Mouse (Mus musculus): Measurements from ENCODE around the gene Adig. TPM values are rescaled to one million over a fixed set of nuclear protein-coding genes. Genes with fewer than 3 reads are reported as not detected.

Gene Adig
- polyA plus RNA-seq (2015; fragmentation: Nextera tagmentation; extraction: Ambion mirVana) = not detected in 2 replicates

GRCm38 (mm10) chr2:158501836-158502812 lies at the start of gene Adig:
Gene Adig, plus strand, starts transcription at chr2:158502612.
- H3K4me2 ChIP-seq = no peak within 1 kb of the TSS
- H3K27ac ChIP-seq = 0 out of 2 replicates have a peak within 1 kb of the TSS, but pooled peaks have one; percentile 2
- H3K27me3 ChIP-seq = no peaks in the 10 kb centered on the region
- no peak within 1 kb of the TSS for H3K4me3 ChIP-seq
- peaks cover 4% of the 10 kb centered on the region; the same call in 1 of the 2 replicates for H3K4me1 ChIP-seq
- no peak for ATAC-seq (ENCODE audit: insufficient number of reproducible peaks, insufficient read depth, low FRiP score, low TSS enrichment, low read depth)
- H3K9ac ChIP-seq = peak within 1 kb of the TSS; percentile 40; the same call in 1 of the 2 replicates
- H3K36me3 ChIP-seq = peaks cover 17% of the 10 kb centered on the region
- WGBS = 73% methylated on average over 11 of the region's 11 CpGs
- H3K9me3 ChIP-seq = no peaks in the 10 kb centered on the region

- WGBS = 94% methylated on average over 4 of the region's 4 CpGs
- no peak for ATAC-seq (ENCODE audit: insufficient number of reproducible peaks, insufficient read depth, low FRiP score, low TSS enrichment, low read depth)
- Histone ChIP-seq H3K27ac (no peak overlapping the region), H3K4me2 (no peak overlapping the region), H3K36me3 (peaks cover 72% of the 10 kb centered on the region), H3K4me3 (no peak overlapping the region), H3K4me1 (no peaks in the 10 kb centered on the region), H3K9ac (no peak overlapping the region), H3K27me3 (no peaks in the 10 kb centered on the region), H3K9me3 (no peaks in the 10 kb centered on the region)
Observed at GRCm38 (mm10) chr2:158456451-158456850, 46.0 kb upstream of the Adig start.

DNA sequence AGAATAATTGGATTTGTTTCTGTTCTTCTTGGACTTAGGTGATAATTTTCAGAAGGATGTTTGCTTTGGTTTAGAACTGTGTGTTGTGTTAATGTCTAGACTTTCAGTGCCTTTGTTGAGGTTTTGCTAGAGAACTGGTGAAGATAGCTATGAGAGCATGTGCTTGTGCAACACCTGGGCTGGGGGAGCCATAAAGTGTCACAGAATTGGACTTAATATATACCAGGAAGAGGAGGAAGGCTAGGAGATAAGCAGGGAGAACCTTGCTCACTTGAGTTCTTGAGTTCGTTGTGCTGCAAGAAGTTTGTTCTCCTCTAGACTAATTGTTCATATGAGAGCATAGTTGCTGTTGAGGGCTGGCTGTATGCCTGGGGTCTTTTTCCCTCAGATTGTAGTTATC lies 44.8 kb upstream of the Adig start:
- no peaks in the 10 kb centered on the region for H3K27me3 ChIP-seq
- H3K4me3 ChIP-seq = no peak overlapping the region
- no peak overlapping the region for H3K9ac ChIP-seq
- H3K9me3 ChIP-seq = no peaks in the 10 kb centered on the region
- H3K27ac ChIP-seq = no peak overlapping the region
- no peaks in the 10 kb centered on the region for H3K4me1 ChIP-seq
- peaks cover 73% of the 10 kb centered on the region for H3K36me3 ChIP-seq
- WGBS = 89% methylated on average over 1 of the region's 1 CpGs
- no peak for ATAC-seq (ENCODE audit: insufficient number of reproducible peaks, insufficient read depth, low FRiP score, low TSS enrichment, low read depth)
- no peak overlapping the region for H3K4me2 ChIP-seq

DNA sequence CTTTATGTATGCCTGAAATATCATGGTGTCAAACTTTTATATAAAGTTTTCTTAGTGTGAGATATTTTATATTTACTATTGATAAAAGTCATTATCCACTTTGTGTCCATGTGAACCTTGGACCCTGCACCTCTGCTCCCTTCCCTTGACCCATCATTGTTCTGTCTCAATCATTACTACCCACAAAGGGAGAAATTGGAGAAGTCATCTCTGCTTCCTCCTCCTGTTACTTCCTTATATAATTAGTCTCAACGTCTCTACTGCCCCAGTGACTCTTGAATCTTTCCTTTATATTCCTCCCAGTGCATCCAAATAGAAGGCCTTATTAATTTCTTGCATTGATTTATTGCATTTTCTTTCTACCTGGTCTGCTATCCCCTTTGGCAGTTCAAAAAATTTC lies 40.0 kb upstream of the Adig start:
- ATAC-seq (ENCODE audit: insufficient number of reproducible peaks, insufficient read depth, low FRiP score, low TSS enrichment, low read depth) = no peak
- Histone ChIP-seq H3K4me2 (no peak overlapping the region), H3K27me3 (no peaks in the 10 kb centered on the region), H3K36me3 (peaks cover 81% of the 10 kb centered on the region), H3K9ac (no peak overlapping the region), H3K4me3 (no peak overlapping the region), H3K27ac (no peak overlapping the region), H3K4me1 (no peaks in the 10 kb centered on the region), H3K9me3 (no peaks in the 10 kb centered on the region)
- 55% methylated on average over 1 of the region's 1 CpGs for WGBS

DNA sequence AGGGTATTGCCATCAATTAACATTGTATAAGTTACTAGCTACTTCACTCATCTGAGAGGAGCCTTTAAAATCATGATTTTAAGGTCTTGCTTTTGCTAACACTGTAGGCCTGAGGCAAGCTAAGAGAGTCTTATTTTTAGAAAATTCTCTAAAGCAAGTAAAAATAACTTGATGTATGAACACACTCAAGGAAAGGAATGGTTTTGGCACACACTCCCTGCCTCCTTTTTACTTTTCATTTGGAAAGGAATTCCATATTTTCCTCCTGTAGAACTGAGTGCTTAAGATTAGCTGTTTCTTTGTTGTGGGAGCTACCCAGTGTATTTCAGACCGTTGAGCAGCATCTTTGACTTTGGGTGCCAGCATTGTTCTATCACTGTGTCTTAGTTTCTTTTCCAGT lies 28.3 kb upstream of the Adig start:
- ATAC-seq (ENCODE audit: insufficient number of reproducible peaks, insufficient read depth, low FRiP score, low TSS enrichment, low read depth) = no peak
- Histone ChIP-seq H3K9me3 (no peaks in the 10 kb centered on the region), H3K36me3 (peaks cover 64% of the 10 kb centered on the region), H3K4me2 (no peak overlapping the region), H3K27me3 (no peaks in the 10 kb centered on the region), H3K9ac (no peak overlapping the region), H3K4me1 (no peaks in the 10 kb centered on the region), H3K4me3 (no peak overlapping the region), H3K27ac (no peak overlapping the region)
- 91% methylated on average over 1 of the region's 1 CpGs for WGBS

DNA sequence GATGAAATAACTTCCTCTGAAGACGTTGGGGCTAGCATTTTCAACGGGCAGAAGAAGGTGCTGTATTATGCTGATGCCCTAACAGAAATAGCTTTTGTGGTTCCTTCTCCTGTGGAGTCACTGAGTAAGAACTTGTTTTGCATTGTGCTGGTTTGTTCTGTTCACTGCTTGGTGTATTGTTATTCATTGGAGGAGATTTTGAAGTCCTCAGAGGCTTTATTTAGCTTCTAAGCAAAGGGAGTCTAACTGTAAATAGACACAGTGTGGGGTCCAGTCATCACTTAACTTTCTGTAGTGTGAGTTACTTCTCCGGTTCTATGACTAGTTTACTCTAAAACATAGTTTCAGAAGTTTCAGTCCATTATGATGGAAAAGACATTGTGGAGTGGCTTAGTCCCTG lies 24.8 kb upstream of the Adig start:
- no peak for ATAC-seq (ENCODE audit: insufficient number of reproducible peaks, insufficient read depth, low FRiP score, low TSS enrichment, low read depth)
- no peaks in the 10 kb centered on the region for H3K9me3 ChIP-seq
- no peak overlapping the region for H3K9ac ChIP-seq
- H3K4me3 ChIP-seq = no peak overlapping the region
- H3K36me3 ChIP-seq = peaks cover 74% of the 10 kb centered on the region
- H3K4me1 ChIP-seq = no peaks in the 10 kb centered on the region
- WGBS = 84% methylated on average over 3 of the region's 3 CpGs
- H3K4me2 ChIP-seq = no peak overlapping the region
- H3K27me3 ChIP-seq = no peaks in the 10 kb centered on the region
- no peak overlapping the region for H3K27ac ChIP-seq

DNA sequence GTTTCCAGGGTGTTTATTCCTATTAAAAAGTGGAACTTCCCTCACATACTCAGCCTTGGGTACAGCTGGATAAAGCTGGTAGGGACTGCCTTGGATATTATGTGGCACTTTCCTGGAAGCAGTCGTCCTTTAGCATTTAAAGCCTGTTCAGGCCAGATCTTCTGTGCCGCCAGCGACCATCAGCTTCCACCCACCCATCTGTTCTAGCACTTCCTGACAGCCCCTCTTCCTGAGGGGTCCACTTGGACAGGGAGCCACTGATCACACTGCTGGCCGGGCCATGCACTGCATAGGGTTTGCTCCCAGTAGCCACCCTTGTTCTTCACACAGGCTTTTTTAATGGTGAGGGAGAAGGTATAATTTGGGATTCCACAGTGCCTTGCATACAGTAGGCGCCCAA lies 4.0 kb upstream of the Adig start:
- Histone ChIP-seq H3K9ac (no peak overlapping the region), H3K36me3 (peaks cover 50% of the 10 kb centered on the region), H3K9me3 (no peaks in the 10 kb centered on the region), H3K27ac (no peak overlapping the region), H3K4me3 (no peak overlapping the region), H3K4me1 (peaks cover 4% of the 10 kb centered on the region; the same call in 1 of the 2 replicates), H3K27me3 (no peaks in the 10 kb centered on the region), H3K4me2 (no peak overlapping the region)
- 89% methylated on average over 5 of the region's 5 CpGs for whole genome bisulfite sequencing
- ATAC-seq (ENCODE audit: insufficient number of reproducible peaks, insufficient read depth, low FRiP score, low TSS enrichment, low read depth) = no peak

DNA sequence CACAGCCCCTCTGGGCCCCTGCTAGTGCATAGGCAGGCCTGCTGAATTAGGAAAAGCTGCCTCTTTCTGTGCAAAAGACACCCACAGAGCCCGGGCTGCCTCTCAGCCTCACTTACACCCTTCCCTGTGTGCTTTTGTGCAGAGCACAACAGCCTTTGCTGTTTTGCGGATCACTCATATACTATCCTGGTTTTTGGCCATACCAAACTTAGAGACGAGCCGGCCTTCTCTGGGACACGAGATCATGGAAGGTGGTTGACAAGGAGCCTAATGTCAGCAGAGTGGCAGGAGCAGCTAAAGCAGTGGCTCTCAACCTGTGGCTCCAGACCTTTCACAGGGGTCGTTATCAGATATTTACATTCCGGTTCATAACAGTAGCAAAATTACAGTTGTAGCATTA lies 814 bp downstream of the Adig start:
- Histone ChIP-seq H3K4me1 (peaks cover 4% of the 10 kb centered on the region; the same call in 1 of the 2 replicates), H3K4me2 (no peak overlapping the region), H3K27ac (no peak overlapping the region), H3K4me3 (no peak overlapping the region), H3K9ac (peak overlapping the region; percentile 40; the same call in 1 of the 2 replicates), H3K27me3 (no peaks in the 10 kb centered on the region), H3K36me3 (peaks cover 8% of the 10 kb centered on the region), H3K9me3 (no peaks in the 10 kb centered on the region)
- ATAC-seq (ENCODE audit: insufficient number of reproducible peaks, insufficient read depth, low FRiP score, low TSS enrichment, low read depth) = no peak
- WGBS = 86% methylated on average over 7 of the region's 7 CpGs

GRCm38 (mm10) chr2:158503671-158504070 lies 1.3 kb downstream of the Adig start:
- no peak overlapping the region for H3K4me2 ChIP-seq
- peaks cover 4% of the 10 kb centered on the region; the same call in 1 of the 2 replicates for H3K4me1 ChIP-seq
- H3K27ac ChIP-seq = no peak overlapping the region
- WGBS = 59% methylated on average over 4 of the region's 4 CpGs
- no peaks in the 10 kb centered on the region for H3K27me3 ChIP-seq
- no peak overlapping the region for H3K4me3 ChIP-seq
- ATAC-seq (ENCODE audit: insufficient number of reproducible peaks, insufficient read depth, low FRiP score, low TSS enrichment, low read depth) = no peak
- no peaks in the 10 kb centered on the region for H3K9me3 ChIP-seq
- H3K9ac ChIP-seq = no peak overlapping the region
- H3K36me3 ChIP-seq = peaks cover 3% of the 10 kb centered on the region; the same call in 1 of the 2 replicates

DNA sequence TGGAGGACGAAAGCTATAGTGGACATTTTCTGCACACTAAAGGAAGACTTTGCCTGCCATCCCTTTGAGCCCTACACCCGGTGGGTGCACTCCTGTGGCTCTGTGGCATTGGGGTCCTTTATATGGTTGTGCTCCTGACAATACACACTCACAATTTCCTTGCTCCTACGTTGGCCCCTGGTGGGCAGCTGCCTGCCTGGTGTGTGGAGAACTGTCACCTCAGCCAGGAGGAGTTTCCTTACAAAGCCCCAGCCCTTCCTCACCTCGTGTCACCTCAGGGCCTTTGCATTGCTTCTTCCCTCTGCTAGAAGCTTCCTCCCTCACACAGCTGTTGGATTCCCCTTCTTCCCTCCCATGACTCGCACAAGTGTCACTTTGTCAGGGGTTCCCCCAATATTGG lies 4.1 kb downstream of the Adig start:
- Histone ChIP-seq H3K4me3 (no peak overlapping the region), H3K4me2 (no peak overlapping the region), H3K27ac (no peak overlapping the region), H3K4me1 (peaks cover under 1% of the 10 kb centered on the region; the same call in 1 of the 2 replicates), H3K9ac (no peak overlapping the region), H3K36me3 (no peaks in the 10 kb centered on the region), H3K9me3 (no peaks in the 10 kb centered on the region), H3K27me3 (no peaks in the 10 kb centered on the region)
- ATAC-seq (ENCODE audit: insufficient number of reproducible peaks, insufficient read depth, low FRiP score, low TSS enrichment, low read depth) = no peak
- WGBS = 74% methylated on average over 5 of the region's 5 CpGs

DNA sequence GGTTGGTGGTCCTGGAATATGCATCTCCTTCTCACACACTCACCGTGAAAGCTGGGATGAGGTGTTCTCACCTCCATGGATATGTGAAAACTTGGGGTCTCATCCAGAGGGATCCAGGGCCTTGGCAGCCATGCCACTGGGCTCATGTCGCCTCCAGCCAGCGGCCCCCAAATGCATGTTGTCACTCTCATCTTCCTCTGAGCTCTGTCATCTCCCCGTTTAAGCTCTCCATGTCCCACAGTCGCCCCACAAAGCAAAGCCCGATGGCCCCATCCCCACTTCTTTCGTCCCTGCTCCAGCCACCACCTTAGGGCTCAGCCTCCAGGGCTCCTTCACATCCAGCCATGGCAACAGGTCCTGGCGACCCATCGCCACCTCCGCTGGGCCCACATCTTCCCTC lies 4.6 kb downstream of the Adig start:
- Histone ChIP-seq H3K27ac (no peak overlapping the region), H3K4me2 (no peak overlapping the region), H3K9ac (no peak overlapping the region), H3K36me3 (no peaks in the 10 kb centered on the region), H3K4me1 (no peaks in the 10 kb centered on the region), H3K4me3 (no peak overlapping the region), H3K9me3 (no peaks in the 10 kb centered on the region), H3K27me3 (no peaks in the 10 kb centered on the region)
- WGBS = 95% methylated on average over 10 of the region's 10 CpGs
- no peak for ATAC-seq (ENCODE audit: insufficient number of reproducible peaks, insufficient read depth, low FRiP score, low TSS enrichment, low read depth)

GRCm38 (mm10) chr2:158510665-158511064 lies 8.3 kb downstream of the Adig start:
- Histone ChIP-seq H3K36me3 (no peaks in the 10 kb centered on the region), H3K27ac (no peak overlapping the region), H3K9me3 (no peaks in the 10 kb centered on the region), H3K27me3 (no peaks in the 10 kb centered on the region), H3K9ac (no peak overlapping the region), H3K4me1 (no peaks in the 10 kb centered on the region), H3K4me3 (no peak overlapping the region), H3K4me2 (no peak overlapping the region)
- WGBS = 70% methylated on average over 6 of the region's 6 CpGs
- no peak for ATAC-seq (ENCODE audit: insufficient number of reproducible peaks, insufficient read depth, low FRiP score, low TSS enrichment, low read depth)

Measured in embryonic facial prominence, embryonic 13.5 days (tissue).